Mouse (Mus musculus): ENCODE measurements around the gene Tbcel.

Gene Tbcel

DNA sequence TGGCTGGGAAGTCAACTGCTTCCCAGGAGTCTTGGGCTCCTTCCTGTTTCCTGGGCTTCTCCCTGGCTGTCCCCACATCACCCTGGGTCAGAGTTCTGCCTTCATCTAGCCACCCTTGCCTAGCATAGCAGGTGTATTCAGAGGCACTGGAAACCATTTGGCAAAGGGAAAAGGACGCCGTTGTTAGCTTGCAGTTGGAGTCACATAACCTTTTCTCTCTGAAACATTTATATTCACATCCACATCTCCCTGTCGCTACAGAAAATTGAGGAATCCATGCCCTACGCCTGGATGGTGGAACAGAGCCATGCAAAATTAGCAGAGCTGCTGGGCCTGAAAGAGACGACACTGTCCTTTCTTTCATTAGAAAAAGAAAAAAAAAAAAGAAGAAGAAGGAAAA, 125.5 kb downstream of the Tbcel start:
- no peak for DNase-seq

DNA sequence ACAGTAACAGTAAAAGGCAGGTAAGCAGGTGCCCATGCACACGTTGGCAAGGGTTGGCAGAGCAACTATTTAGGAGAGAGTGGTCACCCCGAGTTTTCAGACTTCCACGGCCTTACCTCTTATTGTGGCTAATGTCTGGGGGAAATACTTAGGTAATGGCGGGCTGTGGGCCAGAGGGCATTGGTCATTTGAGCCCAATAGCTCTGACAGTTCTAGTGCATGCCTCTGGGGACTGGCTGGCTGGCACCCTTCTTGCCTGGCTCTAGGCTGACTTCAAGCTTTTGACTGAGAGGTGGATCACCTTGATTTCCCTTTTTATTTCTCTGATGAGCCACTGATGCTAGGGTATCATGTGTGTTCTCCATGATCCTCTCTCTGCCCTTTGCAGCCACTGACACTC, 129.5 kb downstream of the Tbcel start:
- no peak for DNase-seq

DNA sequence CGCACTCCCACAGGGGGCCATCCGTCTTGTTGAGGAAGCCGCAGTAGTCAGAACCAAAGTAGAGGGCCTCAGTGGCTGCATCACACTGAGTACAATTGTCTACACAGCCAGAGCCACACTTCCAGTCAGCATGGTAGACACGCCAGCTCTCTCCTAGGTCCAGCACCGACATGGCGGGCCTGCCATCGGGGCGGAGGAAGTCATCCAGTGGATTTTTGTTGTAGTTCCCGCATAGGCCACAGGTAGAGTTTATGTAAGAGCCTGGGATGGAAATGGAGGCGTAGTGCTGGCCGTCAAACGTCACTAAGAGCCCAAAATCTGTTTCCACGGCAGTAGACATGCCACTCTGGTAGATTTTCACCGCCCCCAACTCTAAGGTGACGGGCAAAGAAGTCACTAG, 130.0 kb downstream of the Tbcel start:
- DNase-seq, result no peak

- no peak for DNase-seq
Observed at GRCm38 (mm10) chr9:42371670-42372368, 135.8 kb downstream of the Tbcel start.

Data from B cell, adult 2 months (primary cell).